Mouse (Mus musculus) liver, embryonic 15.5 days (tissue): ENCODE measurements at regions not wholly inside any gene's neighbourhood (a gene's known extent, or its start where the extent isn't known, plus 50 kb on each side); places are given as distances from the start of the nearest gene placed in this dataset.

ENCODE experiments used
- ATAC-seq: fragments of 200-750 bp; cut with Nextera tagmentation; 2 replicates; pipeline ENCODE4 v1.8.0; 2017; ENCODE audit warnings: moderate number of reproducible peaks, mild to moderate bottlenecking, moderate library complexity; ENCODE audit not compliant: insufficient read depth
- H3K27ac ChIP-seq: fragments of 300-500 bp; sonication (generic); replicated peaks from 2 replicates; pipeline ENCODE4 v1.5.1; 2015; ENCODE audit warnings: mild to moderate bottlenecking, inconsistent platforms
- H3K27me3 ChIP-seq: fragments of 300-500 bp; sonication (generic); 2 replicates; pipeline ENCODE4 v1.6.1; 2015; ENCODE audit warnings: mild to moderate bottlenecking, inconsistent platforms
- H3K36me3 ChIP-seq: fragments of 300-500 bp; sonication (generic); replicated peaks from 2 replicates; pipeline ENCODE4 v1.6.1; 2015; ENCODE audit warnings: moderate library complexity, mild to moderate bottlenecking, inconsistent platforms
- H3K4me1 ChIP-seq: fragments of 300-500 bp; sonication (generic); replicated peaks from 2 replicates; pipeline ENCODE4 v1.6.1; 2015; ENCODE audit warnings: inconsistent platforms
- H3K4me2 ChIP-seq: fragments of 300-500 bp; sonication (generic); 2 replicates; pipeline ENCODE4 v1.6.1; 2015; ENCODE audit warnings: moderate library complexity, mild to moderate bottlenecking, inconsistent platforms
- H3K4me3 ChIP-seq: fragments of 300-500 bp; sonication (generic); replicated peaks from 2 replicates; pipeline ENCODE4 v1.5.1; 2015; ENCODE audit warnings: mild to moderate bottlenecking, inconsistent platforms
- H3K9ac ChIP-seq: fragments of 300-500 bp; sonication (generic); 2 replicates; pipeline ENCODE4 v1.6.1; 2015; ENCODE audit warnings: moderate library complexity, mild to moderate bottlenecking, inconsistent platforms
- H3K9me3 ChIP-seq: fragments of 300-500 bp; sonication (generic); replicated peaks from 2 replicates; pipeline ENCODE4 v1.6.1; 2016; ENCODE audit warnings: inconsistent platforms
- WGBS: fragments of 180-500 bp; shearing (Covaris S2); methylation state at CpG from one replicate; pipeline ENCODE4 v1.1.7; 2015; ENCODE audit warnings: mixed read lengths; ENCODE audit not compliant: insufficient replicate concordance; 5-methylcytosine and 5-hydroxymethylcytosine counted together

GRCm38 (mm10) chr11:33061570-33061969 lies 85.6 kb downstream of the Fgf18 start:
- no peak overlapping the region for H3K4me3 ChIP-seq
- 67% methylated on average over 4 of the region's 4 CpGs for WGBS
- no peaks in the 10 kb centered on the region for H3K4me1 ChIP-seq
- H3K36me3 ChIP-seq, result no peaks in the 10 kb centered on the region
- ATAC-seq, result no peak
- no peaks in the 10 kb centered on the region for H3K9me3 ChIP-seq
- H3K4me2 ChIP-seq, result no peak overlapping the region
- no peaks in the 10 kb centered on the region for H3K27me3 ChIP-seq
- H3K27ac ChIP-seq, result no peak overlapping the region
- no peak overlapping the region for H3K9ac ChIP-seq

DNA sequence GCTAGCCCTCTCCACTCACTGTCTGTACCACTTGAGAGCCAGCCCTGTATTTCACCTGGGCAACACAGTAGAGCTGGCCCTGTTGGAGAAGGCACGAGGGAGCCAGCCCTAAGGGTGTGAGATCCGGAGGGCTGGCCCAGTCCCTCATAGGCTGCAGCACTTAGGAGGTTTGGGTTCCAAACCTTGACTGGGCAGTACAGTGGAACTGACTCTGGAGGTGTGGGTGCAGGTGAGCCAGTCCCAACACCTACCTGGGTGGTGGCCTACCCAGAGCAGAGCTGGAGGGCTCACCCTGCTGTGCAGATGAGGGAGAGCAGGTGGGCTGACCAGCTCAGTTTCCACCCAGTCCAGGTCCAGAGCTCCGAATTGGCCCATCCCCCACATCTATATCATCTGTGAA lies 86.8 kb downstream of the Fgf18 start:
- Histone ChIP-seq H3K27ac (no peak overlapping the region), H3K9me3 (no peaks in the 10 kb centered on the region), H3K9ac (no peak overlapping the region), H3K36me3 (no peaks in the 10 kb centered on the region), H3K4me1 (no peaks in the 10 kb centered on the region), H3K4me3 (no peak overlapping the region), H3K4me2 (no peak overlapping the region), H3K27me3 (no peaks in the 10 kb centered on the region)
- WGBS, result 38% methylated on average over 3 of the region's 3 CpGs
- ATAC-seq, result no peak

DNA sequence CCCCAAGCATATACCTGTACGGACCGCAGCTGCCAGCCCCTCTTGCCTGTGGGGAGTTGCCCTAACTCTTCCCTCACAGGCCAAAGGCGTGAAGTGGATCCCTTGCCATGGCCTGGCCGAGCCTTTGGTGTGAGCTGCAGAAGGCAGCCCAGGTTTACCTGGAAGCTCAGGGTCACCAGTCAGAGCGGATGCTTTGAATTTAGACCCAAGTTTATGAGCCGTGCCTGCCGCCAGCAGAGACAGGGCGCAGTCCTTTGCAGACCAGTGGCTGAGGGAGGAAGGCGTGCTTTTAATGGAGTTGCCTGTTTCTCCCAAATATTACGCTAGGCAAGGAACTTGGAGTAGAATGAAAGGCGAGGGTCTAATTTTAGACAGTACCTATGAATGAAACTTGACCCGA lies 97.0 kb downstream of the Fgf18 start:
- Histone ChIP-seq H3K27me3 (no peaks in the 10 kb centered on the region; the same call in 1 of the 2 replicates), H3K4me3 (no peak overlapping the region), H3K27ac (no peak overlapping the region), H3K9me3 (no peaks in the 10 kb centered on the region), H3K9ac (no peak overlapping the region), H3K36me3 (no peaks in the 10 kb centered on the region), H3K4me2 (no peak overlapping the region), H3K4me1 (no peaks in the 10 kb centered on the region)
- WGBS, result 64% methylated on average over 12 of the region's 12 CpGs
- ATAC-seq, result no peak

DNA sequence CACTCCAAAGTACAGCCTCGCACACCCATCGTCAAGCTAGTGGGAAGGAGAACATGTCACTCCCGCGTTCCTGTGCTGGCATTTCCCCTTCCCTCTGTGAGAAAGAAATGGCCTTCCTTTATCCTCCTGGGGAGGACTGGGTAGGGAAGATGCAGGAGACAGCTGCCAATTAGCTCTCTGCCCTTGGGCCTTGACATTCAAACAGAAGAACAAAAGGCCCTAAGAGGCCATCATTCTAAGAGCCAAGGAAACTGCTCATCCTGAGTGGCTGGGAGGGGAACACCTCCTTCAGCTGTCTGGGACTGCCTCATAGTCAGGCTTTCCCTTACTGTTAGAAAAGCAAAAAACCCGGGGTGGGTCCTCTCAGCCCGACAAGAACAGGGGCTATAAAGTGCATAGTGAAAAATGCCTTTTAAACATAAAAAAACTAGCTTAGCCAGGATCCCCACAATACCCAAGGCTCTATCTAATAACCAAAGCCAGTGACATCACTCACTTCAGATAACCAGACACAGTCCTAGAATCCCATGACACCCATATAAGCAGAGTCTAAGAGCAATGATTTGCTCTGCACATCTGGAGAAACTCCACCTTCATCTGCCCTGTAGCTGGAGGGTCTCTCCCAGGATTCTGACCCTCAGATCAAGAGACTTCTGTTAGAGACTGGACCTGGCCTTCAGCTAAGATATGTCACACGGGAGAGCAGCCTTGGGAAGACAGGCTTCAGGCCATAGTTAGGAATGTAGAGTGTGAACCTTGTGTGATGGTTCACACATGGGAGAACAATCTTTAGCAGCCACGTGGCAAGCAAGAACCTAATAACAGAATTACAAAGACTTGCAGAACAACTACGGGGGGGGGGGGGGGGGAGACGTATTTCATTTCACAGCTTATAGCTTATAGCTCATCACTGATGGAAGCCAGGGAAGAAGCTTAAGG lies 107.1 kb downstream of the Fgf18 start:
- H3K4me1 ChIP-seq, result no peaks in the 10 kb centered on the region
- H3K9ac ChIP-seq, result no peak overlapping the region
- H3K27ac ChIP-seq, result no peak overlapping the region
- H3K36me3 ChIP-seq, result no peaks in the 10 kb centered on the region
- H3K27me3 ChIP-seq, result no peaks in the 10 kb centered on the region
- H3K9me3 ChIP-seq, result no peaks in the 10 kb centered on the region
- no peak for ATAC-seq
- H3K4me3 ChIP-seq, result no peak overlapping the region
- WGBS, result 58% methylated on average over 10 of the region's 10 CpGs
- no peak overlapping the region for H3K4me2 ChIP-seq

DNA sequence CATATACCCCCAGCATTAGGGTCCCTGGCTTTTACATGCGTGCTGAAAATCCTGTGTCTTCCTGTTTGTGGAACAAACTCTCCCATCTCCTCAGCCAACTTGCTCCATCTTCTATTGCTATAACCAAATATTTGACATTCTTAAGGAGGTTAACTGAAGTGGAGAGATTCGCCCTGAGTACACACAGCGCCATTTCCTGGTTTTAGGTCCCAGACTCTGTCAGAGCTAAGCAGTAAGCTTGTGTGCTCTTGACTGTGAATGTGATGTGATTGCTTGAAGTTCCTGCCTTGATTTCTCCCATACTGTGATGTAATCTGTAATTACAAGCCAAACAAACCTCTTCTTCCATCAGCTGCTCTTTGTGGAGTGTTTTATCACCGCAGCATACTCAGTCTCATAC lies 110.8 kb downstream of the Fgf18 start:
- Histone ChIP-seq H3K36me3 (no peaks in the 10 kb centered on the region), H3K27me3 (no peaks in the 10 kb centered on the region), H3K27ac (no peak overlapping the region), H3K9me3 (no peaks in the 10 kb centered on the region), H3K9ac (no peak overlapping the region), H3K4me3 (no peak overlapping the region), H3K4me2 (no peak overlapping the region), H3K4me1 (no peaks in the 10 kb centered on the region)
- no peak for ATAC-seq
- 67% methylated on average over 4 of the region's 4 CpGs for WGBS

- no peaks in the 10 kb centered on the region for H3K27me3 ChIP-seq
- no peak overlapping the region for H3K27ac ChIP-seq
- no peak overlapping the region for H3K9ac ChIP-seq
- no peaks in the 10 kb centered on the region for H3K9me3 ChIP-seq
- H3K4me2 ChIP-seq, result no peak overlapping the region
- H3K4me3 ChIP-seq, result no peak overlapping the region
- H3K4me1 ChIP-seq, result no peaks in the 10 kb centered on the region
- no peaks in the 10 kb centered on the region for H3K36me3 ChIP-seq
- ATAC-seq, result no peak
Observed at GRCm38 (mm10) chr11:33028920-33029319, 118.3 kb downstream of the Fgf18 start.

DNA sequence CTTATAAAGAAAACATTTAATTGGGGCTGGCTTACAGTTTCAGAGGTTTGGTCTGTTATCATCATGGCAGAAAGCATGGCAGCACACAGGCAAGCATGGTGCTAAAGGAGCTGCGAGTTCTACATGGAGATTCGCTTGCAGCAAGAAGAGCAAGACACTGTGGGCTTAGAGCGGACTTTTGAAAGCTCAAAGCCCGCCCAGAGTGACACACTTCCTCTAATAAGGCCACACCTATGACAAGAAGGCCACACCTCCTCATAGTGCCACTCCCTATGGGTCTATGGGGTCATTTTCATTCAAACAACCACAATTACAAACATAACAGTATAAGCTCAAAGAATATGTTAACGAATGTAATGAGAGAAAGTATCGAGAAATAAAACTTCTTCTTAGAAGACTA lies 120.1 kb downstream of the Fgf18 start:
- Histone ChIP-seq H3K36me3 (no peaks in the 10 kb centered on the region), H3K4me1 (no peaks in the 10 kb centered on the region), H3K27me3 (no peaks in the 10 kb centered on the region), H3K4me3 (no peak overlapping the region), H3K4me2 (no peak overlapping the region), H3K9ac (no peak overlapping the region), H3K27ac (no peak overlapping the region), H3K9me3 (no peaks in the 10 kb centered on the region)
- no peak for ATAC-seq
- 70% methylated on average over 6 of the region's 6 CpGs for WGBS

GRCm38 (mm10) chr11:33013229-33014185 lies 133.7 kb downstream of the Fgf18 start:
- no peak overlapping the region for H3K27ac ChIP-seq
- no peak overlapping the region for H3K9ac ChIP-seq
- H3K4me1 ChIP-seq, result no peaks in the 10 kb centered on the region
- no peaks in the 10 kb centered on the region for H3K9me3 ChIP-seq
- H3K36me3 ChIP-seq, result no peaks in the 10 kb centered on the region
- no peaks in the 10 kb centered on the region for H3K27me3 ChIP-seq
- no peak overlapping the region for H3K4me3 ChIP-seq
- no peak for ATAC-seq
- 65% methylated on average over 17 of the region's 17 CpGs for WGBS
- no peak overlapping the region for H3K4me2 ChIP-seq

- Histone ChIP-seq H3K27ac (no peak overlapping the region), H3K9ac (no peak overlapping the region), H3K4me1 (no peaks in the 10 kb centered on the region), H3K36me3 (no peaks in the 10 kb centered on the region), H3K4me2 (no peak overlapping the region), H3K27me3 (no peaks in the 10 kb centered on the region), H3K4me3 (no peak overlapping the region), H3K9me3 (no peaks in the 10 kb centered on the region)
- WGBS, result 64% methylated on average over 14 of the region's 14 CpGs
- ATAC-seq, result no peak
Observed at GRCm38 (mm10) chr11:33012384-33013160, 134.6 kb downstream of the Fgf18 start.

DNA sequence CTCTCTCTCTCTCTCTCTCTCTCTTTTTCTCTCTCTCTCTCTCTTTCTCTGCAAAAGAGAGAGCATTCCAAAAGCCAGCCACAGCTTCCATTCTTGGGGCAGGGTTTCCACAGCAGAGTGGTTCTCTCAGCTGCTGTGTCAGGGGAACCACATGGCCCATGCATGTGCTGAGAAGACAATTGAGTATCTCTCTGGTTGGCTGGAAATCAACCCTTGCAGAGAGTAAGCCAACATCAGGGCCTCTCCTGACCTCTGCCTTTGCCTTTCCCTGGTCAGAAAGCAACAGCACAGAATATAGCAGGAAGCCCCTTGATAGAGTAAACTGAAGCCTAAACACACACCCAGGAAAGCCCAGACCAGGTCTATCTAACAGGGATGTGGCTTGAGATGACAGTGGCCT lies 138.6 kb downstream of the Fgf18 start:
- Histone ChIP-seq H3K9me3 (no peaks in the 10 kb centered on the region), H3K36me3 (no peaks in the 10 kb centered on the region), H3K4me1 (no peaks in the 10 kb centered on the region), H3K9ac (no peak overlapping the region), H3K4me2 (no peak overlapping the region), H3K27me3 (no peaks in the 10 kb centered on the region), H3K4me3 (no peak overlapping the region), H3K27ac (no peak overlapping the region)
- ATAC-seq, result no peak
